Comparison of ENCODE assay signal across 9 mouse cellular contexts in the genomic region with DNA sequence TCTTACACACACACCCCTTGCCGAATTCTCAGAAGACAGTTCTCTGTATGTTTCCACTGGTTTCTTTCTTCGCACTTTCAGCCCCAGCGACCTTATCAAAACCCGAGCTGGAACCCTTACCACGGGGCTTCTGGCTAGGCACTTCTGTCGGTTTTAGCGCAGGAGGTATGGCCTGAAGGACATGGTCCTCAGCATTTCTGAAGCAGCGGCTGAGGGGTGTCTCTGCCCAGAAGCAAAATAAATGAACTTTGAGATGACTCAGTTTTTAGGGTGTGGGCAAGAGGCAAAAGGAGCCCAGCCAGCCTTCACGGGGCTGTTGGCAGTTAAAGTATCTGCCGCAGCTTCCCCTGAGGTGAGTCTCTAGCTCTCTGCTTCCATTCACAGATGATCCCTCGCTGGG.
DNase-seq lines count a peak whose midpoint lies in the region; ATAC-seq lines count a peak whose summit lies in the region.
"Had no signal": no experiment of that assay in that cellular context is flagged by ENCODE, and none has a peak within 500 bp of the region (broad histone marks: within the 10 kb centered on the region; RNA-seq: fewer than 3 reads in every experiment).

No protein-coding gene starts in this region.

- 21% methylated on average over 11 of the region's 11 CpGs for WGBS in kidney, embryonic 15.5 days
- 28% methylated on average over 11 of the region's 11 CpGs for WGBS in embryonic facial prominence, embryonic 11.5 days
- WGBS in hindbrain, embryonic 15.5 days: 31% methylated on average over 11 of the region's 11 CpGs
- 33% methylated on average over 11 of the region's 11 CpGs for WGBS in midbrain, embryonic 15.5 days

- H3K4me2 ChIP-seq in kidney, embryonic 15.5 days: peak overlapping the region; percentile 90
- H3K4me2 ChIP-seq in embryonic facial prominence, embryonic 11.5 days (ENCODE audit: low read depth, low read length): 0 out of 2 replicates have a peak overlapping the region, but pooled peaks have one; percentile 3
- H3K4me2 ChIP-seq in hindbrain, embryonic 15.5 days: peak overlapping the region; percentile 84
- peak overlapping the region; percentile 63 for H3K4me2 ChIP-seq in midbrain, embryonic 15.5 days

- H3K27me3 ChIP-seq in kidney, embryonic 15.5 days: peaks cover 56% of the 10 kb centered on the region
- H3K27me3 ChIP-seq in embryonic facial prominence, embryonic 11.5 days (ENCODE audit: control insufficient read depth, insufficient read depth, low read length): peaks cover 7% of the 10 kb centered on the region
- H3K27me3 ChIP-seq in hindbrain, embryonic 15.5 days: peaks cover 12% of the 10 kb centered on the region; the same call in 1 of the 2 replicates
- peaks cover 15% of the 10 kb centered on the region; the same call in 1 of the 2 replicates for H3K27me3 ChIP-seq in midbrain, embryonic 15.5 days (replicated peaks)
- H3K27me3 ChIP-seq: Patski had no signal

- ATAC-seq in kidney, embryonic 15.5 days (replicated peaks; ENCODE audit: low FRiP score): no peak
- no peak for ATAC-seq in embryonic facial prominence, embryonic 11.5 days (replicated peaks; ENCODE audit: insufficient number of reproducible peaks, low FRiP score, low TSS enrichment, low read depth)
- ATAC-seq in hindbrain, embryonic 15.5 days (ENCODE audit: low FRiP score, low read depth): no peak
- ATAC-seq in midbrain, embryonic 15.5 days (replicated peaks): no peak
- no peak for ATAC-seq in CD4-positive, CD25-positive, alpha-beta regulatory T cell, adult 4 months
- ATAC-seq: Patski had no signal

- H3K36me3 ChIP-seq in kidney, embryonic 15.5 days: no peaks in the 10 kb centered on the region
- no peaks in the 10 kb centered on the region for H3K36me3 ChIP-seq in embryonic facial prominence, embryonic 11.5 days (replicated peaks; ENCODE audit: control insufficient read depth, insufficient read depth, low read depth, low read length)
- no peaks in the 10 kb centered on the region for H3K36me3 ChIP-seq in hindbrain, embryonic 15.5 days
- no peaks in the 10 kb centered on the region for H3K36me3 ChIP-seq in midbrain, embryonic 15.5 days (replicated peaks)

- H3K4me1 ChIP-seq in kidney, embryonic 15.5 days: peaks cover 18% of the 10 kb centered on the region
- H3K4me1 ChIP-seq in embryonic facial prominence, embryonic 11.5 days (ENCODE audit: control insufficient read depth, insufficient read depth, low read length): peaks cover 2% of the 10 kb centered on the region; the same call in 1 of the 2 replicates
- H3K4me1 ChIP-seq in hindbrain, embryonic 15.5 days (replicated peaks): peaks cover 17% of the 10 kb centered on the region
- peaks cover 12% of the 10 kb centered on the region; the same call in 1 of the 2 replicates for H3K4me1 ChIP-seq in midbrain, embryonic 15.5 days

- H3K4me3 ChIP-seq in kidney, embryonic 15.5 days (replicated peaks): peak overlapping the region; percentile 49
- H3K4me3 ChIP-seq in embryonic facial prominence, embryonic 11.5 days (ENCODE audit: low read depth, low read length): no peak overlapping the region
- peak overlapping the region; percentile 49 for H3K4me3 ChIP-seq in hindbrain, embryonic 15.5 days
- H3K4me3 ChIP-seq in midbrain, embryonic 15.5 days: peak overlapping the region; percentile 44

- H3K27ac ChIP-seq in kidney, embryonic 15.5 days: no peak overlapping the region
- H3K27ac ChIP-seq in embryonic facial prominence, embryonic 11.5 days (replicated peaks; ENCODE audit: low read depth, low read length): no peak overlapping the region
- H3K27ac ChIP-seq in hindbrain, embryonic 15.5 days (replicated peaks): no peak overlapping the region
- no peak overlapping the region for H3K27ac ChIP-seq in midbrain, embryonic 15.5 days

- no peaks in the 10 kb centered on the region for H3K9me3 ChIP-seq in kidney, embryonic 15.5 days (replicated peaks)
- H3K9me3 ChIP-seq in embryonic facial prominence, embryonic 11.5 days (replicated peaks; ENCODE audit: control insufficient read depth, low read length): no peaks in the 10 kb centered on the region
- no peaks in the 10 kb centered on the region for H3K9me3 ChIP-seq in hindbrain, embryonic 15.5 days
- no peaks in the 10 kb centered on the region for H3K9me3 ChIP-seq in midbrain, embryonic 15.5 days

- H3K9ac ChIP-seq in kidney, embryonic 15.5 days: no peak overlapping the region
- no peak overlapping the region for H3K9ac ChIP-seq in embryonic facial prominence, embryonic 11.5 days (replicated peaks; ENCODE audit: low read length)
- H3K9ac ChIP-seq in hindbrain, embryonic 15.5 days: no peak overlapping the region
- no peak overlapping the region for H3K9ac ChIP-seq in midbrain, embryonic 15.5 days

- DNase-seq in kidney, adult 8-10 months: no peak
- no peak for DNase-seq in embryonic facial prominence, embryonic 11.5 days (ENCODE audit: low spot score)
- no peak for DNase-seq in embryo, embryonic 10.5 days (ENCODE audit: low spot score)
- no peak for DNase-seq in right cerebral cortex, postnatal 14 days

Comparison
In these comparisons a context has a peak if more than half of its experiments do, and no peak if none do; other contexts are left out.
1. H3K4me2 ChIP-seq: peak in every context shown above with its lines; median percentile 90 in kidney, embryonic 15.5 days; 84 in hindbrain, embryonic 15.5 days; 63 in midbrain, embryonic 15.5 days; 3 in embryonic facial prominence, embryonic 11.5 days.